Mouse (Mus musculus): ENCODE results near the gene Wdr83. TPM values are rescaled to one million over a fixed set of nuclear protein-coding genes. Genes with fewer than 3 reads are reported as not detected.
A peak's percentile ranks its signal among the peaks of the same experiment; 100 is the strongest.
"Not testable (repeated sequence)": the region's sequence is repeated elsewhere in the genome, so short reads cannot be mapped to it uniquely, and the experiment has no call there.

Gene Wdr83
- polyA plus RNA-seq, 1 experiment from 2014 or later = 33.1 TPM

DNA sequence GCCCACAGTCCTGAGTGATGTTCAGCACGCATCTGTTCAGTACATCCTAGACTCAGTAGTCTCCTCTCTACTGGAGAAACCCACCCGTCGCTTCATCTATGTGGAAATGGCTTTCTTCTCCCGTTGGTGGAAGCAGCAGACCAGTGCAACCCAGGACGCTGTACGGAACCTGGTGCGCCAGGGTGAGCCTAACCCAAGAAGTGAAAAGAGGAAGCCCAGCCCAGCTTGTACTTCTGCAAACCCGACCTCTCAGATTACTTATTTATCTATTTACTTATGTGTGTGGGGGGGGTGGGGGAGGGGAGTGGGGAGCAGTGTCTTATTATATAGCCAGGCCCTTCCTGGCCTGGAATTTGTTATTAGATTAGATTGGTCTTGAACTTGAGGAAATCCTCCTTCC is 3.5 kb upstream of the Wdr83 start:
- Histone ChIP-seq H3K27me3 (replicated peaks; ENCODE audit: control insufficient read depth, insufficient read depth, low read length) (no peaks in the 10 kb centered on the region), H3K4me1 (ENCODE audit: control insufficient read depth, insufficient read depth, low read length) (peaks cover 14% of the 10 kb centered on the region), H3K9me3 (ENCODE audit: control insufficient read depth, low read length) (no peaks in the 10 kb centered on the region), H3K4me2 (ENCODE audit: low read depth, low read length) (no peak overlapping the region), H3K27ac (replicated peaks; ENCODE audit: low read depth, low read length) (no peak overlapping the region), H3K9ac (ENCODE audit: low read depth, low read length) (no peak overlapping the region), H3K4me3 (ENCODE audit: low read depth, low read length) (no peak overlapping the region), H3K36me3 (ENCODE audit: control insufficient read depth, insufficient read depth, low read length) (peaks cover 31% of the 10 kb centered on the region)
- 87% methylated on average over 8 of the region's 8 CpGs for WGBS
- ATAC-seq (ENCODE audit: low read depth) (no peak), DNase-seq (ENCODE audit: low spot score) (no peak)

GRCm38 (mm10) chr8:85083108-85083813 is 2.2 kb upstream of the Wdr83 start, which contains the start of gene Man2b1:
TSS of gene Man2b1 (plus strand) at chr8:85083270.
- Histone ChIP-seq H3K4me2 (ENCODE audit: low read depth, low read length) (peak within 1 kb of the TSS; percentile 79), H3K36me3 (ENCODE audit: control insufficient read depth, insufficient read depth, low read length) (peaks cover 29% of the 10 kb centered on the region), H3K27ac (replicated peaks; ENCODE audit: low read depth, low read length) (no peak within 1 kb of the TSS), H3K9ac (ENCODE audit: low read depth, low read length) (peak within 1 kb of the TSS; percentile 74), H3K27me3 (replicated peaks; ENCODE audit: control insufficient read depth, insufficient read depth, low read length) (no peaks in the 10 kb centered on the region), H3K4me3 (ENCODE audit: low read depth, low read length) (peak within 1 kb of the TSS; percentile 63), H3K9me3 (ENCODE audit: control insufficient read depth, low read length) (no peaks in the 10 kb centered on the region), H3K4me1 (ENCODE audit: control insufficient read depth, insufficient read depth, low read length) (peaks cover 16% of the 10 kb centered on the region)
- 2% methylated on average over 30 of the region's 30 CpGs for WGBS
- peak; percentile 92 for ATAC-seq (ENCODE audit: low read depth)
- DNase-seq (ENCODE audit: low spot score) = peak; percentile 93

- not testable (repeated sequence) for H3K4me2 ChIP-seq (ENCODE audit: low read depth, low read length); ATAC-seq (ENCODE audit: low read depth); DNase-seq (ENCODE audit: low spot score); H3K27me3 ChIP-seq (replicated peaks; ENCODE audit: control insufficient read depth, insufficient read depth, low read length); H3K9ac ChIP-seq (ENCODE audit: low read depth, low read length); H3K9me3 ChIP-seq (ENCODE audit: control insufficient read depth, low read length); H3K4me3 ChIP-seq (ENCODE audit: low read depth, low read length); H3K27ac ChIP-seq (replicated peaks; ENCODE audit: low read depth, low read length)
- H3K4me1 ChIP-seq (ENCODE audit: control insufficient read depth, insufficient read depth, low read length) = peaks cover 16% of the 10 kb centered on the region
- 78% methylated on average over 4 of the region's 4 CpGs for WGBS
- H3K36me3 ChIP-seq (ENCODE audit: control insufficient read depth, insufficient read depth, low read length) = peaks cover 25% of the 10 kb centered on the region; the same call in 1 of the 2 replicates
These were observed 1.1 kb upstream of the Wdr83 start for GRCm38 (mm10) chr8:85082169-85082568.

DNA sequence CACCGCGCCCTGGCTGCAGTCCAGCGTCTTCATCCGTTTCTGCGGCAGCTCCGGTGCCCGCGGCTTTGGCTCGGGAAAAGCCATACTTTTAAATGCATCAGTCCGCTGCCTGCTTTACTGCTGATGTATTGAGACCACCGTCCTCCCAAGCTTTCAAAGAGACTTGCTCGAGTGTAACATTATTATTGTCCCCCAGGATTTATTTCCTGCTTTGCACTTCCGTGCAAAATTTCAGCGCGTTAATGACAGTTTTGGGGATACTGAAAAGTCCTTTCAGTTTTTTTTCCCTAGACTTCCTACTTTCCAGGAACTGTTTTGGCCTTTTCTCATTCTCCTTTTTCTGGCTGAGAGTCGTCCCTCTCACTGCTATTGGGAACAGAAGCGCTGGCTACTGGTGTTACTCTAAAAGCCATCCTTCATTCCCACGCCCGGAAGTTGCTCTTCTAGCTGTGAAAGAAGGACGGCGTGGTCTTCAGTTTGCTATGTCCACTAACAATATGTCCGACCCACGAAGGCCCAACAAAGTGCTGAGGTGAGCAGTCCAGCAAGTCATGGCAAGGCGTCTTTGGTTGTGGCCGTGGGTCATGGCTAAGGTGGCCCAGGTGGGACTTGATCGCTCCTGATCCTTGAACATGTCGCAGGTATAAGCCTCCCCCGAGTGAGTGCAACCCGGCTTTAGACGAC is 432 bp downstream of the Wdr83 start, which contains the start of gene Wdr83os:
TSS of gene Wdr83os (plus strand) at position 209 of the 684 bp plus-strand sequence.
- H3K9me3 ChIP-seq (ENCODE audit: control insufficient read depth, low read length) = no peaks in the 10 kb centered on the region
- peaks cover 33% of the 10 kb centered on the region for H3K36me3 ChIP-seq (ENCODE audit: control insufficient read depth, insufficient read depth, low read length)
- H3K9ac ChIP-seq (ENCODE audit: low read depth, low read length) = peak within 1 kb of the TSS; percentile 81
- peak within 1 kb of the TSS; percentile 75 for H3K4me3 ChIP-seq (ENCODE audit: low read depth, low read length)
- peak; percentile 16; the same call in 1 of the 2 replicates for ATAC-seq (ENCODE audit: low read depth)
- WGBS = under 1% methylated on average over 30 of the region's 30 CpGs
- no peaks in the 10 kb centered on the region for H3K27me3 ChIP-seq (replicated peaks; ENCODE audit: control insufficient read depth, insufficient read depth, low read length)
- H3K4me1 ChIP-seq (ENCODE audit: control insufficient read depth, insufficient read depth, low read length) = peaks cover 16% of the 10 kb centered on the region
- H3K4me2 ChIP-seq (ENCODE audit: low read depth, low read length) = peak within 1 kb of the TSS; percentile 87
- H3K27ac ChIP-seq (replicated peaks; ENCODE audit: low read depth, low read length) = peak within 1 kb of the TSS; percentile 72
- DNase-seq (ENCODE audit: low spot score) = peak; percentile 84

GRCm38 (mm10) chr8:85080214-85080531 is 933 bp downstream of the Wdr83 start:
- ATAC-seq (ENCODE audit: low read depth) = no peak
- Histone ChIP-seq H3K27ac (replicated peaks; ENCODE audit: low read depth, low read length) (peak overlapping the region; percentile 72; the same call in 1 of the 2 replicates), H3K4me1 (ENCODE audit: control insufficient read depth, insufficient read depth, low read length) (peaks cover 16% of the 10 kb centered on the region), H3K4me3 (ENCODE audit: low read depth, low read length) (peak overlapping the region; percentile 75), H3K9ac (ENCODE audit: low read depth, low read length) (peak overlapping the region; percentile 81), H3K9me3 (ENCODE audit: control insufficient read depth, low read length) (no peaks in the 10 kb centered on the region), H3K27me3 (replicated peaks; ENCODE audit: control insufficient read depth, insufficient read depth, low read length) (no peaks in the 10 kb centered on the region), H3K36me3 (ENCODE audit: control insufficient read depth, insufficient read depth, low read length) (peaks cover 33% of the 10 kb centered on the region), H3K4me2 (ENCODE audit: low read depth, low read length) (peak overlapping the region; percentile 87)
- no peak for DNase-seq (ENCODE audit: low spot score)
- under 1% methylated on average over 23 of the region's 25 CpGs for WGBS

DNA sequence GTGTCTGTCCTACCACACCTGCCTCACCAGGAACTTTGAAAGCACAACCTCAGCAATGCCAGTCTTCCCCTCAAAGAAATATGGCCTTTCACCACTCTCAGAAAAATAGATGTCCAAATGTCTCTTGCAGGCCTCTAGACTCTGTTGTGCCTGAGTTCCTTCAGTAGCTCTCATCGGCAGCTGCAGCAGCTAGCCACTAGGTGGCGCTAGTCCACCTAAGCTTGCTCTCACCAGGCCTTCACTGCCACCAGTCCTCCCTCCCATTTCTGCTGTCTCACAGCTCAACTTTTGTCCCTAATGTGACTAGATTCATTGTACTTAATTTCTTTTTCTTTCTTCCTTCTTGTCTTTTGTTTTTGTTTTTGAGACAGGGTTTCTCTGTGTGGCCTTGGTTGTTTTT is 4.1 kb downstream of the Wdr83 start:
- H3K9ac ChIP-seq (ENCODE audit: low read depth, low read length) = no peak overlapping the region
- H3K4me2 ChIP-seq (ENCODE audit: low read depth, low read length) = no peak overlapping the region
- ATAC-seq (ENCODE audit: low read depth) = peak; percentile 53; the same call in 1 of the 2 replicates
- no peaks in the 10 kb centered on the region for H3K27me3 ChIP-seq (replicated peaks; ENCODE audit: control insufficient read depth, insufficient read depth, low read length)
- no peak overlapping the region for H3K4me3 ChIP-seq (ENCODE audit: low read depth, low read length)
- H3K36me3 ChIP-seq (ENCODE audit: control insufficient read depth, insufficient read depth, low read length) = peaks cover 52% of the 10 kb centered on the region
- WGBS = 0% methylated on average over 2 of the region's 2 CpGs
- no peak overlapping the region; the same call in 1 of the 2 replicates for H3K27ac ChIP-seq (replicated peaks; ENCODE audit: low read depth, low read length)
- no peaks in the 10 kb centered on the region for H3K9me3 ChIP-seq (ENCODE audit: control insufficient read depth, low read length)
- DNase-seq (ENCODE audit: low spot score) = peak; percentile 90
- peaks cover 12% of the 10 kb centered on the region for H3K4me1 ChIP-seq (ENCODE audit: control insufficient read depth, insufficient read depth, low read length)

DNA sequence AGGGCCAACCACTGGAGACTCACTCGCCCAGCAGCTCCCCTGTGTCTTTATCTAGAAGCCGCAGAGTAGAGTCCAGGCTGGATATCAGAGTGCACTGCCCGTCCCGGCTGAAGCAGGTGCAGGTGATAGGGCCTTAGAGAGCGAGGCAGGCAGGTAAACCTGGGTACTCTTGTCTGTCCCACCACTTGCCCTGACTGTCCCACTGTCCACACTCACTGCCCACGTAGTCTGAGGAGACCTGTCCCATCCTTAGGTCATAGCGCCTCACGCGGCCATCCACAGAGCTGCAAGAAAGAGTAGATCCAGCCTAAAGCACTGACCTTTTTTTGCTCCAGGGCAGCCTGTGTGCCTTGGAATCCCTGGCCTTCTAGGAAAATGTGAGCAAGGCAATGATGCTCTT is 5.1 kb downstream of the Wdr83 start:
- peaks cover 52% of the 10 kb centered on the region for H3K36me3 ChIP-seq (ENCODE audit: control insufficient read depth, insufficient read depth, low read length)
- peaks cover 9% of the 10 kb centered on the region for H3K4me1 ChIP-seq (ENCODE audit: control insufficient read depth, insufficient read depth, low read length)
- H3K4me3 ChIP-seq (ENCODE audit: low read depth, low read length) = no peak overlapping the region
- 76% methylated on average over 9 of the region's 9 CpGs for WGBS
- no peak overlapping the region for H3K9ac ChIP-seq (ENCODE audit: low read depth, low read length)
- DNase-seq (ENCODE audit: low spot score) (no peak), ATAC-seq (ENCODE audit: low read depth) (no peak)
- no peak overlapping the region for H3K4me2 ChIP-seq (ENCODE audit: low read depth, low read length)
- no peak overlapping the region for H3K27ac ChIP-seq (replicated peaks; ENCODE audit: low read depth, low read length)
- H3K9me3 ChIP-seq (ENCODE audit: control insufficient read depth, low read length) = no peaks in the 10 kb centered on the region
- no peaks in the 10 kb centered on the region for H3K27me3 ChIP-seq (replicated peaks; ENCODE audit: control insufficient read depth, insufficient read depth, low read length)

DNA sequence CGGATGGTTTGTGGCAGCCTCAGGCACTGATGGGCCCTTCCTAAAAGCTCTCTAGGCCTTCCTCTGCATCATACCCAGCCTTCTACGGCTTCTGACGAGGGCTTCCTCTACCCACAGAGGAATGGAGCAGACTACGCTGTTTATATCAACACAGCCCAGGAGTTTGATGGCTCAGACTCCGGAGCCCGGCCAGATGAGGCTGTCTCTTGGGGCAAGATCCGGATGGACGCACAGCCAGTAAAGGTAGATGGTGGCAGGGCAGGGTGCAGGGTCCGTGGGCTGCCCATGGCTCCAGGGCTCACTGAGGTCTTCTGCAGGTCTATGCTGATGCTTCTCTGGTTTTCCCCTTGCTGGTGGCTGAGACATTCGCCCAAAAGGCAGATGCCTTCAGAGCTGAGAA is 6.5 kb downstream of the Wdr83 start:
- WGBS = 92% methylated on average over 10 of the region's 10 CpGs
- H3K9me3 ChIP-seq (ENCODE audit: control insufficient read depth, low read length) = no peaks in the 10 kb centered on the region
- no peaks in the 10 kb centered on the region for H3K27me3 ChIP-seq (replicated peaks; ENCODE audit: control insufficient read depth, insufficient read depth, low read length)
- no peak overlapping the region for H3K9ac ChIP-seq (ENCODE audit: low read depth, low read length)
- no peak for ATAC-seq (ENCODE audit: low read depth)
- H3K4me2 ChIP-seq (ENCODE audit: low read depth, low read length) = no peak overlapping the region
- peaks cover 8% of the 10 kb centered on the region for H3K4me1 ChIP-seq (ENCODE audit: control insufficient read depth, insufficient read depth, low read length)
- peaks cover 52% of the 10 kb centered on the region for H3K36me3 ChIP-seq (ENCODE audit: control insufficient read depth, insufficient read depth, low read length)
- H3K4me3 ChIP-seq (ENCODE audit: low read depth, low read length) = no peak overlapping the region
- H3K27ac ChIP-seq (replicated peaks; ENCODE audit: low read depth, low read length) = no peak overlapping the region
- no peak for DNase-seq (ENCODE audit: low spot score)

All from embryonic facial prominence, embryonic 14.5 days (tissue).